Mouse (Mus musculus) kidney, adult 11 months (tissue): Measurements from ENCODE around the gene Sdr39u1.
A peak's percentile ranks its signal among the peaks of the same experiment; 100 is the strongest.

Source experiments
- DNase-seq: peaks from one replicate; pipeline ENCODE4 v3.0.0; 2022

Sdr39u1 gene

DNA sequence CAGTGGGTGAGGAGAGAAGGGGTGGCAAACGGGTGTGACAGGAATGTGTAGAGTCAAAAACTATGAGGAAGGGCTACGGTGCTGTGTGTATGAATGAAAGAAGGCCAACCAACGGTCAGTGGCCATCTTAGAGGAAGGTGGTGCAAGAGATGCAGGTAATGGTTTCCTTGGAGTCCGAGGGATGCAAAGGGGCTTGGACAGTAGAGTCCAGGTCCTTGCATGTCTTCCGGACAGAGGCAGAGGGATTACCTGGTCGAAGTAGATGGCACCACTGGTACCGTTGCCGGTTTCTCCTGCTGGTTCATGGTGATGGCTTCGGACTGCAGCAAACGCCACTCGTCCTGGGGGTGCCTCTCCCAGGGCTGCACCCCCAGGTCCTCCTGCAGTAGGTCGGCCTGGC is 16.4 kb downstream of the Sdr39u1 start:
- no peak for DNase-seq

DNA sequence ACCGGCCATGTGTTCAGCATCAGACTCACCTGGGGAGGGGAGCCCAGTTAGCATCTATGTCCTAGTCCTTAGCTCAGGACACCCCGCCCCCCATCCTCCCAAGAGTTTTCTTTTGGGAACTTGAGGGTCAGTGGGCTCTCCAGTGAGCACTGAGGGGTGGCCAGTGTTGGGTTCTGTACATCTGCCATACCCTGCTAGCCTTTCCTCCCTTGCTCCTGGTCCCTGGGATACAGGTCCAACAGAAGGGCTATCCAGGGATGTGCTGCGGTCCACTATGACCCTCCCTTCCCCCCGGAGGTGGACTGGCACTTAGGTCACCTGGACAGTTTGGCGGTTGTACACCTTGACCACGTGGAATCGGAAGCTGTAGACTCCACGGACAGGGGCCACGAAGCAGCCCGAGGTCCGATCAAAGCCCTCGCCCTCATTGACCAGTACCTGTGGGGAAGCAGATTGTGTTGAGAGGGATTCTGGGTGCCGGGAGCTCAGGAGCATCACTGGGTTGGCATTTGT is 16.9 kb downstream of the Sdr39u1 start:
- DNase-seq: no peak

DNA sequence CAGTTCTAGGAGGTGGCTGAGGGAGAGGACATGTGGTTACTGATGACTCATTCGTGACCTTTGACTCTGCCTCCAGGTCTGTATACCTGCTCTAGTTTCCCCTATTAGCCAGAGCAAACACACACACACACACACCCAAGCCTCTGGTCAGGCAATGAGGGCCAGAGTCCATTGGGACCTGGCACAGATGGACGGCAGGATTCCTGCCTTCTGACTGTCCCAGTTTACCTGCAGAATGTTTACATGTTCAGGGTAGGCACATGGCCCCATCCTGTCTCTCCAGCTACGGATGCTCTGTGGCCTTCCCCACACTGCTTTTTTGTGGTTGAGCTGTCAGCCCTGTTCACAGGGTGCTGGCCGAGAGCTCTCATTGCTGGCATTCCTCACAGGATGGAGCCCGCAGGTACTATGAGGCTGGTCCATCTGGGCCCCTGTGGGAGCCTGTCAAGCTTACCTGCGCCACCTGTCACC is 17.9 kb downstream of the Sdr39u1 start:
- peak; percentile 71 for DNase-seq

DNA sequence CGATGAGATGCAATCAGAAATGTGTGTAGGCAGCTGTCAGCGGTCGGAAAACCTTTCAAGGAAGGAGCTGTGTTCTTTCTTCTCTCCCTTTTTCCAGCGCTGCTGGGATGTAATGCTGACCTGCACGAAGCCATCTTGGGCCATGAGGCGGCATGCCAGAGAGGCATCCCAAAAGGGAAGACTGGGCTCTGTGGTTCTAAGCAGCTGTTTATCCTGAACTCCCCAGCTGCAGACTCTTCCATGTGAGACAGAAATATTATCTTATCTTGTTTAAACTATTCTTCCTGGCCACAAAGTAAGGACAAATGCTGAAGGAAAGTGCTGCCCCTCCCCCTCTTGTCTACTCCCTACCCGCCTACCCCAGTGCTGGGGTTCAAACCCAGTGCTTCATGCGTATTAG is 19.1 kb downstream of the Sdr39u1 start:
- no peak for DNase-seq

DNA sequence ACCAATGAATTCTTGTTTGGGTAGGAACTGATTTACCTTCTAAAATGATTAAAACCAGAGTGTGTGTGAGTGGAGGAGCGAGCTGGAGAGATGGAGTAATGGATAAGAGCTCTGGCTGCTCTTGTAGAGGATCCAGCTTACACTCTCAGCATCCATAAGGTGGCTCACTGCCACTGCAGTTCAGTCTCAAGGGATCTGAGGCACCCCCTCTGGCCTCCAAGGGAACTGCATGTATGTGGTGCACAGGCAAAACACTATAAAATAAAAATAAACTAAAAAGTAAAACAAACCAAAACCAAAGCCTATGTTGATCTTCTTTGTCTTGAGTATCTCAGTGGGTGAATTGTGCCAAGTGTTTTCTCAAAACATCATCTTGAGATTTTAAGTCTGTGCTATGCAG is 20.5 kb downstream of the Sdr39u1 start:
- DNase-seq: peak; percentile 75

DNA sequence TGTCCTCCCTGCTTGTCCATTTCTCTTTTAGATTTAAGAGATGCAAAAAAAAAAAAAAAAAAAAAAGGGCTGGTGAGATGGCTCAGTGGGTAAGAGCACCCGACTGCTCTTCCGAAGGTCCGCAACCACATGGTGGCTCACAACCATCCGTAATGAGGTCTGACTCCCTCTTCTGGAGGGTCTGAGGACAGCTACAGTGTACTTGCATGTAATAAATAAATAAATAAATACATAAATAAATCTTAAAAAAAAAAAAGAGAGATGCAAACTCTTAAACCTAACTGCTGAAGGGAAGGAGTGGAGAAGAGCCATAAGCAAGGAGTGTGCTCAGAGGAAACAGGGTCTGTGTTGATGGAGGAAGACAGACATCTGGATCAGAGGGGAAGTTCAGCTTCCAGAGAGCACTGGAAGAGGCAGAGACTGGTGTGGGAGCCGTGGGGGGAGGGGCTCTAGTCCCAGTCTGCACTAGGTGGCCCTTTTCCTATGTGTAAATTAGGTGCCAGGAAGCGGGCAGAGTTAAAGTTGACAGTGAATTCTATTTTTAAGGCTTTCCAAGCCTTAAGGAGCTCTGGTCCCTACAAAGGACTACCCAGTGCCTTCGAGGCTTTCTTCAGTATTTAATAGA is 21.7 kb downstream of the Sdr39u1 start:
- DNase-seq: no peak

DNA sequence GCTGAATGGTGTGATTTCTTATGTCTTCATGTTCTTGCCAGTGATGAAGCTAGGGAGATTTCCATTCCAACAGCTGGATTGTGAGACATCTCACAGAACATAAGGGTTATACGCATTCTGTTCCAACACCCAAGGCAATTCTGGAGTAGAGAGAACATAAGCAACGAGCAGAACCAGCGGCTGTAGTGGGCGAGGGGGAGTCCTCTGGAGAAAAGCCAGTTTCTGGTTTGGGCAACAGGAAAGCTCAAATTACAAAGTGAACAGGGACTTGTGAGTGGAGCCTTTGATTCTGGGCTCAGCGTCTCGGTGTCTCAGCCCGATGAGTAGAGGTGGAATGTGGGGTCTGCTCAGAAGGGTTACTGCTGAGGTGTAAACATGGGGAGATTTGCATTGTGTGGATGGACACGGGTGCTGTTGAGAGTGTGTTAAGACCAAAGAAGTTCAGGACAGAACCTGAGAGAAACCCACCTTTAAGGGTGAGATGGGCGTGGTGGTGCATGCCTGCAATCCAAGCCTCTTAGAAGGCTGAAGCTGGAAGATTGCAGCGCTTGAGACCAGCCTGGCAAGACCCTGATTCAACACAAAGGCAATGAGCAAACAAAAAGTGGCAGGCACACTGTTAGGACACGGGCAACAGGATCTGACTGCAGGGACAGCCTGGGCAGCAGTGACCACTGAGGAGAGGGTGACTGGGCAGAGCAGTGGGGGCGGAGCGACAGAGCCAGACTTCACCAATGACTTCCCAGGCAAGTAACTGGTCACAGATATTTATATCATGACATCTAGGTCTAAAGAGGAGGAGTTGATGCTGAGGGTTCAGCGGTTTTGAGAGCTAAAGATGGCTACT is 22.4 kb downstream of the Sdr39u1 start:
- no peak for DNase-seq

DNA sequence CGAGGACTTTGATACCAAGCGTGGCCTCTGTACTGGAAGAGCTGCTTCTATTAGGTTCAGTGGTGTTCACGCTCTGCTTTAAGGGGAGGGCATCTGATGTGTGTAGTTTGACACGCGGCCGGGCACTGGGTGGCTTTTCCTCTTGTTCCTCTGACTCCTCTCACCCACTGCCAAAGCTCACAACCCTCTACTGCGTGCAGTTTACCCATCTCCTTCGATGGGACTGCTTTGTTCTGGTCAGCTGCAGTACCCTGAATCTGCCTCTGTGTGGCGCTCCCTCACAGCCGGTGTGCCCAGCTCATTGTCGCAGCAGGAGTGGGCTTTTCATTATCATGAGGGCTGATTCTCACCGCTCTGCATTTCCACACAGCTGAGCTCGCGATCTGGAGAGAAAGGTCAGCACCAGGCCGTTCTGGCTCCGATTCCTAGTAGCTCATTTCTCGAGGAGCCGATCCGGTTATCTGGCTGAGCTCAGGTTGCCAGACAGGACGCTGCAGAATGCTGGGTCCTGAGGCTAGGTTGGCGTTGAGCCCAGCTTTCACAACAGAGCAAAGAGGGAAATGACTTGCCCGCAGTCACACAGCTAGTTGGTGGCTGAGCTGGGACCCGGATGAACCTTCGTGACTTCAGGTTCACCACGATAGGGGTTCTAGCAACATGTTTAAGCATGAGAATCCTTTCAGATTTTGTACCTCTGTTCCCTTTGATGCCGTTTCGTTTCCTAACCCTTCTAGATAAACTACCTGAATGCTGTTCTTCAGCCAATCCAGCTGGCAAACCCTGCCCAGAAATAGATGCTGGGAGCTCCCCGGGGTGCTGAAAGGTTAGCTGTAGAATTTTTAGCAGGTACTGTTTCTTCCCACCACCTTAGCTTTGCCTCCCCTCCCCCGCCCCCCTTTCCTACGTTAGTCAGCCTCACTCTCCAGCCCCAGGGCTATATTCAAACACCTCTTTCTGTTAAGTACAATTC is 26.1 kb downstream of the Sdr39u1 start:
- peak; percentile 62 for DNase-seq

DNA sequence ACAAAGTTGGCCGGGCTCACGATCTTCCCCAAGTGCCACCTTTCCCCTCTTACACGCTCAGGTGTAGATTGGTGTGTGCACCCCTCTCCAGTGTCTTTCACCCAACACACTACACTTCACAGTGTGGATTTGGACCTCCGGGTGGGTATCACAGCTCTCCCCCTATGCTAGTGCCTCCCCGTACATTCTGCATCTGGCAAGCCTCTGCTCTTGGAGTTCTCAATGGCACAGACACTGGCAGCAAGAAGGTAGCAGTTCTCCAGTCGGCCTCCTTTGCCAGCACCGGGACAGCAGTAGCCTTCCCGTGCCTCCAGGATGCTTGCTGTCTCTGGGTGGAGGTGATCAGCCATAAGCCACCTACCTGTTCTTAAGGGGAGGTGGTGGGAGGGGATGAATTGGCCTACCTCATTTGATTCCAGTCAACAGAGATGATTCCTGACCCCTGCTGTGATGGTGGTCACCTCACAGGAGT is 26.8 kb downstream of the Sdr39u1 start:
- DNase-seq: no peak

DNA sequence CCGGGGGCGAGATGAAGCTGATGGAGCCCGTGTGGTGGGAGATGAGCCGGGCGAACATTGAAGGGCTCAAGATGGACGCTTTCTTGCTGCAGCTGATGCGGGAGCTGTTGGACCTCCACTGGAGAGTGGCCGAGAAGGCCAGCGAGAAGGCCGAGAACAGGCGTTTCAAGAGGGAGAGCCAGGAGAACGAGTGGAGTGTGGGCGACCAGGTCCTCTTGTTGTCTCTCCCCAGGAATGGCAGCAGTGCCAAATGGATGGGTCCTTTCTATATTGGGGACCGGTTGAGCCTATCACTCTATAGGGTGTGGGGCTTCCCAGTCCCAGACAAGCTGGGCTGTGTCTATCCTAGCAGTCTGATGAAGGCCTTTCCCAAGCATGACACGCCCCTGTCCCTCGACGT is 27.5 kb downstream of the Sdr39u1 start:
- no peak for DNase-seq

DNA sequence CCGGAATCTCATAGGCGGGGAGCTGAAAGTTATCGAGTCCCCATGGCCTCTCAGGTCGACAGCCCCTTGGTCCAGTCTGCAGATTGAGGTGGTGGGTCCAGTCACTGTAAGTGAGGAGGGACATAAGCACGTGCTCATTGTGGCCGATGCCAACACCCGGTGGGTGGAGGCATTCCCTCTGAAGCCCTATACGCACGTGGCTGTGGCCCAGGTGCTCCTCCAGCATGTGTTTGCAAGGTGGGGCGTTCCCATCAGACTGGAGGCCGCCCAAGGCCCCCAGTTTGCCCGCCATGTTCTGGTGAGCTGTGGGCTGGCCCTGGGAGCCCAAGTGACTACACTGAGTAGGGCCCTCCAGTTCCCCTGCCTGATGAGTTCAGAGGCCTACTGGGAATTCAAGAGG is 28.1 kb downstream of the Sdr39u1 start:
- no peak for DNase-seq

DNA sequence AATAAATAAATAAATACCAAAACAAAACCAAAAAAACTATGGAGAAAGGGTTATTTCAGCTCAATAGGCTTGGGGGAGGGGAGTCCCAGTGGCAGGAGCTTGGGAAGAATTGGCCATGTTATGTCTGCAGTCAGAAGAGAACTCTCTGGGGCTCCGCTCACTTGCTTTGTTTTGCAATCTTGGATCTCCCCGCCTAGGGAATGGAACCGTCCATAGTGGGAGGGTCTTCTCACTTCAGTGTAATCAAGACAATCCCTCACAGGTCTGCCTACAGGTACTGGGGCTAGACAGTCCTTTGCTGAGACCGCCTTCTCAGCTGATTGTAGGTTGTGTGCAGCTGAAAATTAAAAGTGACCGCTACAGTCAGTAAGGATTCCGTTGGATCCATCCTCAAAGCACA is 30.6 kb downstream of the Sdr39u1 start:
- DNase-seq: no peak

DNA sequence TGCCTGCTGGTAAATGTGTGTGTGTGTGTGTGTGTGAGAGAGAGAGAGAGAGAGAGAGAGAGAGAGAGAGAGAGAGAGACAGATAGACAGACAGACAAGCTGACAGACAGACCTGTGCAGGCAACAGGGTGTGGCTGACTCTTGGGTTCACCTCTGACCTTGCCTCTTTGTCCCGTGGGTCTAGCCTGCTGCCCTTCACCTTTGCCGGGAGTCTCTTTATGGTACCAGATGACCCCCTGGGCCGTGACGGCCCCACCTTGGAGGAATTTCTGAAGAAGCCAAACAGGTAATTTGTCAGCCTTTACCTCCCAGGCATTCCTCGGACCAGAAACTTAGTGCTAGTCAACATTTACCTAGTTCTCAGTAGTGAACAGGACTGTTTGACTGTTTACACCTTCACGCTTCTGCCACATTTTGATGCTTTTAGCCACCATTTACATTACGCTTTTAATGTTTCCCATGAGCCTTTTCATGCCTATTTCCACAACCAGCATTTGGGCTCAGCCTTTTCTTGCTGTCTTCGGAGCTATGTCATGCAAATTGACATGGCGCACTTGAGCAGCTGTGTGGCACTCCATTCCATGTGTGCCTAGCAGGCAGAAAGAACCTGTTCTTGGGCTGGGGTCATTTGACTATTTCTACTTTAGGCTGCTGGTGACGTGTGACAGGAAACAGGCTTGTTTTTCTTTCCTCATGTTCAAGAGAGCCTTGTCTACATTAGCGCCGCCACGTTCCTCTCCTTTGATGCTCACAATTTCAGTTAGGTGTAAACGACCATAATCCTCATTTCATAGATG is 31.7 kb downstream of the Sdr39u1 start:
- no peak for DNase-seq

DNA sequence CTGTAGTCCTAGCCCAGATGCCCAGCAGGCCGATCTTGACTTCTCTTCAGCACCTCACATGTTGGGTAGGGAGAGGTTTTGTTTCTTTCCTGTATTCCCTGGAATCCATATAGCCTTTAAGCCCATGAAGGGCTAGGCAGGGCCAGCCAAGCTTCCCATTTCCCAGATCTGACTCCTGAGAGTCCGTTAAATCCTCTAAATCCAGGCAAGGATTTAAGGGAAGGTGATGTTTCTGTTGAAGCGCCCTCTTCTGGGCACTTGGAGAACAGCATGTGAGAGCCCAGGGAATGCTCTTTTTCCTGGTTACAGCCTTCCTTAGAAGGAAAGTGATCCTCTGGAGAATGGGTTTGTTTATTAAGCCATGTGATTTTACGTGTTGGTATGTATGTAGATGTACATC is 33.1 kb downstream of the Sdr39u1 start:
- DNase-seq: no peak

DNA sequence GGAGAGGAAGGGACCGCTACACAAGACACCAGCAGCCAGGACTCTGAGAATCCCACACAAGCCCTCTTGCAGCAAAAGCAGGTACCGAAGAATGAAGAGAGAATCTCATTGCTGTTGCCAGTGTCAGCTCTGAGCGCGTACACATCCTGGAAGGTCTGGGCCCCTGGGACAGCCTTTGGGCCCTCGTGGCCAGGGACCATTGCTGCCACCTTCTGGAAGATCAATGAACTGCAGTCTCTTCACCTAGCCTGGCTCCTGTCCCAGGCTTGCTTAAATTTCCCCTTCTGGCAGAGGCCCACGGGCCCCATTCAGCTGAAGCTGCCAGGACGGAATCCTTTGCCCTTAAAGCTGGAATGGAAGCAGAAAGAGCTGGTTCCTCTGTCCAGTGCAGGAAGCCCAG is 36.3 kb downstream of the Sdr39u1 start:
- peak; percentile 69 for DNase-seq

DNA sequence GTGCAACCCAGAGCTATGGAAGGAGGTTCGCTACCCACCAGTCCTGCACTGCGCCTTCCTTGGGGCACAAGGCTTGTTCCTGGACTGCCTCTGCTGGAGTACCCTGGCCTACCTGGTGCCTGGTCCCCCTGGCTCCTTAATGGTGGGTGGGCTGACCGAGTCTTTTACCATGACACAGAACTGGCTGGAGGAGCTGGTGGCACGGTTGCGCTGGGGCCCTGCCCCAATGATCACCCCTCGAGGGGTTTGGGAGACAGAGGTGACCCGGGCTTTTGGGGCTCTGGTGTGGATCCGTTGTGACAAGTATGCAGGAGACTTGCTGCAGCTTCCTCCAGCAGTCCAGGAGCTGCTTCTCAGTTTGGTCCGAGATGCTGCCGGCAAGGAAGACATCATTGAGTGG is 37.1 kb downstream of the Sdr39u1 start:
- DNase-seq: no peak

DNA sequence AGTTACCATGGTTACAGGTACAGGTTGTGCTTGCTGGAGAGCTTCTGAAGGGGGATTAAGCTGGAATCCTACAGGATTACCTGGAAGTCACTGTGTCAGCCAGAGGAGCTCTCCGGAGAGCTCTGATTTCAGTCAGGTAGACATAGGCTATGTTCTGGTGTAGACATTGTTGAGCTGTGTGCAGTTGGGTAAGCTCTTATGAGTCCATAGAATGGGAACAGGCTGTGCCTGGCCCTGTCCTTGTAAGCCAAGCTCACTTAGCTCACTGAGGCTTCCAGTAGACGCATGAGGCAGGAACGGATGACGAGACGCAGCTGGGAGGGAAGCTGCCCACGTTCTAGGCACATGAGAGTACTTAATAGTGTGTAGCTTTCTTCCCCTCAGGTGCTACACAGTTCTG is 37.9 kb downstream of the Sdr39u1 start:
- no peak for DNase-seq

DNA sequence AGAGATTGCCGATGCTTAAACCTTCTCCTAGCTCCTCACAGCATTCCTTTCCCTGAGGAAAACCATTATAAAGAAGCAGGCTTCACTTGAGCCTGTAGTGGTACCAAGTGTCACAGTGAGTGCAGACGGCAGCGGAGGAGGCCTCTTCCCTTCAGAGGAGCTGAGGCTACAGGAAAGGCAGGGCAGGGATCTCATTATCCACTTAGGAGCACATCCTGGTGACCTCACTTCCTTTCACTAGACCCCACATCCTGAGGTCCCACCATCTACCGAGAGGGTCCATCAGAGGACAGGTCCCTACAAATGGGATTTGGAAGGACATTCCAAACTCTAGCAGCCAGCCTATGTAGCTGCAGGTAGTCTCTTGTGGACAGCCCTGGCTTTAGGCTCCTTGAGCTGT is 42.5 kb downstream of the Sdr39u1 start:
- DNase-seq: no peak

DNA sequence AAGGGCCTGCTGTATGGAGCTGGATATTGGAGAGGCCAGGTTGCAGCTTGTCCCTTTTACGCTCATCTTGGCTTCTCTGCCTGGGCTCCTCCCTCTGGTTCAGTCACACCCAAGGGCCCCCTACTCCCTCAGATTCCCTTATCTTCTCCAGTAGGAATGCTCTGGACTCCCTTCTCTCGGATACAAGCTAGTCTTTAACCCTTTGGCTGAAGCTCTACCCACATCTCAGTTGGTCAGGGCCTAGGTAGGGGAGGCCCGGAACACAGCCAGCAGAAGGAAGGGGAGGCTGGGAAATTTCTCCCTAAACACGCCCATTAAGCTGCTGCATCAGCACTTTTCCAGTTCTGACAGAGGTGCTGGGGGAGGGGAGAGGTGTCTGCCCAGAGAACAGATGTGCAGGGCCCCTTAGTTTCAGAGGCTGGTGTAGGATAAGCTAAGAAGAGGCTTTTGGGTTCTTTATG is 45.0 kb downstream of the Sdr39u1 start:
- no peak for DNase-seq

DNA sequence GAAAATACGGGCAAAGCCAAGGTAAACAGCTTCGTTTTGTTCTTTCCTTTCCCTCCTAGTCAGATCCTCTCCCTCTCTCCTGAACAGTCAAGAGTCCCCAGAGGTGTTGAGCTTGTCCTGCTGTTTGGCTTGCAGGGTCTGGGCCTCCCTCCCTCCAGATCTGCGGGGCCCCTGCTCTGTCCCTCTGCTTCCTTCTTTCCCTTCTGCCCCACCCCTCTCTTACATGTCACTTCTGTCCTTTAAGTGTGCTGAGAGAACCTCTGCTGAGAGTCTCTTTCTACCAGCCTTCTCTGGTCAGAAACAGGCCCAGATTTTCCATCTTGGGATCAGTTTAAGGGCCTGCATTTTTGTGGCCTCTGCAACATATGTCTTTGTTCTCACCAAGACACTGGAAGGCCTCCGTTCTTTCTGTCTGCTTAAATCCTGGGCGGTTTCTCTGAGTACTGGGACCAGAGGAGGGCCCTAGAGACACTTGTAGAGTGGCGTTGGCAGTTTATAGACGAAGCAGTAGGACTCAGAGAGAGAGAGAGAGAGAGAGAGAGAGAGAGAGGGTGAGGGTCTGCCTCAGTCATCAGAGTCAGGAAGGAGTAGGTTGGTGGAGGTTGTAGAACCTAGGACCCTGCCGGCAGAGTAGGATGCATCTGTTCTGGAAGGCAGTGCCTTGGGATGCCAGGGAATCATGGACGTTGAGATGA is 45.5 kb downstream of the Sdr39u1 start:
- DNase-seq: no peak

DNA sequence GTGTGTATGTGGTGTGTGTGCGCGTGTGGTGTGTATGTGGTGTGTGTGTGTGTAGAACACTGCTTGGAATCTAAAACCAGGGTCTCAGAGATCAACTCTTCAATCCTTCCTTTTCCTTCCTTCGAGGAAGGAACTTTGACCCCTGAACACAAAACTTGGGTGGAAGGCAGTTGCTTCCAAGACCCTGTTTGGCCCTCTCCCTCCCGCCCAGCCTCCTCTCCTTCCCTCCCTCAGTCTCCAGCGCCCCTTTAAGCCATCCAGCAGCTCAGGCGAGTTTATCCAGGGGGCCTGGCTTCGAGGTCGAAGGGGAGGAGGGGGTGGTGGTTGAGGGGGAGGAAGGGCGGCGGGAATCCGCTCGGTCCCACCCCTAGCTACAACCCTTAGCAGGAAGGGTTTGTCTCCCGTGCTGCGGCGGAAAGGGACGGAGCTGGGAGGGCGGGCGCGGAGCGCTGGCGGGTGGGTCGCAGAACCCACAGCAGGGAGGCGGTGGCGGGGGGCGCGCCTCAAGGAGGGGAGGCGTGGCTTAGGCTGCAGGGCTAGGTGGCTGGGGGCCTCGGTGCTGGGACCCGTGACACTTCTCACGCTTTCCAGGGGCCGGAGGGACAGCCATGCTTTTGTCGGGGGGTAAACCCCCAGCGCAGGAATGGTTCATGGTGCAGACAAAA is 46.3 kb downstream of the Sdr39u1 start, which contains the start of gene Nynrin:
Gene Nynrin, plus strand, starts transcription at position 390 of the 665 bp plus-strand sequence.
- no peak for DNase-seq
